Mouse (Mus musculus): ENCODE data around the gene Sirt2. TPM values are rescaled to one million over a fixed set of nuclear protein-coding genes. Genes with fewer than 3 reads are reported as not detected.

Sirt2 gene
- polyA plus RNA-seq, 1 experiment from 2014 or later = 110 TPM

- H3K4me2 ChIP-seq (ENCODE audit: low read length) = no peak overlapping the region
- ATAC-seq (no peak), DNase-seq (ENCODE audit: low spot score) (no peak)
- 92% methylated on average over 9 of the region's 9 CpGs for WGBS
- H3K4me3 ChIP-seq (ENCODE audit: low read depth, low read length) = no peak overlapping the region
- peaks cover 30% of the 10 kb centered on the region for H3K36me3 ChIP-seq (ENCODE audit: control insufficient read depth, insufficient read depth, low read length)
- H3K27me3 ChIP-seq (replicated peaks; ENCODE audit: control insufficient read depth, insufficient read depth, low read length) = no peaks in the 10 kb centered on the region
- H3K9me3 ChIP-seq (replicated peaks; ENCODE audit: control insufficient read depth, low read length) = no peaks in the 10 kb centered on the region
- H3K4me1 ChIP-seq (ENCODE audit: control insufficient read depth, insufficient read depth, low read length) = no peaks in the 10 kb centered on the region
- no peak overlapping the region for H3K9ac ChIP-seq (ENCODE audit: low read length)
- H3K27ac ChIP-seq (ENCODE audit: low read depth, low read length) = no peak overlapping the region
Measured at GRCm38 (mm10) chr7:28787884-28788283, 21.3 kb downstream of the Sirt2 start.

GRCm38 (mm10) chr7:28788307-28789195 is 22.0 kb downstream of the Sirt2 start, which contains the start of gene Rinl:
Gene Rinl (plus strand): TSS chr7:28788969.
- no peaks in the 10 kb centered on the region for H3K4me1 ChIP-seq (ENCODE audit: control insufficient read depth, insufficient read depth, low read length)
- ATAC-seq = no peak
- no peak within 1 kb of the TSS for H3K4me3 ChIP-seq (ENCODE audit: low read depth, low read length)
- no peak within 1 kb of the TSS for H3K27ac ChIP-seq (ENCODE audit: low read depth, low read length)
- peaks cover 25% of the 10 kb centered on the region for H3K36me3 ChIP-seq (ENCODE audit: control insufficient read depth, insufficient read depth, low read length)
- WGBS = 75% methylated on average over 5 of the region's 5 CpGs
- no peaks in the 10 kb centered on the region for H3K9me3 ChIP-seq (replicated peaks; ENCODE audit: control insufficient read depth, low read length)
- H3K9ac ChIP-seq (ENCODE audit: low read length) = no peak within 1 kb of the TSS
- H3K27me3 ChIP-seq (replicated peaks; ENCODE audit: control insufficient read depth, insufficient read depth, low read length) = no peaks in the 10 kb centered on the region
- no peak within 1 kb of the TSS for H3K4me2 ChIP-seq (ENCODE audit: low read length)
- DNase-seq (ENCODE audit: low spot score) = no peak

GRCm38 (mm10) chr7:28789235-28789634 is 22.7 kb downstream of the Sirt2 start:
- H3K9me3 ChIP-seq (replicated peaks; ENCODE audit: control insufficient read depth, low read length) = no peaks in the 10 kb centered on the region
- H3K4me3 ChIP-seq (ENCODE audit: low read depth, low read length) = no peak overlapping the region
- WGBS = 94% methylated on average over 3 of the region's 3 CpGs
- DNase-seq (ENCODE audit: low spot score) (no peak), ATAC-seq (no peak)
- no peaks in the 10 kb centered on the region for H3K4me1 ChIP-seq (ENCODE audit: control insufficient read depth, insufficient read depth, low read length)
- H3K36me3 ChIP-seq (ENCODE audit: control insufficient read depth, insufficient read depth, low read length) = peaks cover 25% of the 10 kb centered on the region
- no peak overlapping the region for H3K9ac ChIP-seq (ENCODE audit: low read length)
- no peaks in the 10 kb centered on the region for H3K27me3 ChIP-seq (replicated peaks; ENCODE audit: control insufficient read depth, insufficient read depth, low read length)
- H3K4me2 ChIP-seq (ENCODE audit: low read length) = no peak overlapping the region
- H3K27ac ChIP-seq (ENCODE audit: low read depth, low read length) = no peak overlapping the region

- ATAC-seq = no peak
- 51% methylated on average over 8 of the region's 8 CpGs for WGBS
- Histone ChIP-seq H3K4me2 (ENCODE audit: low read length) (no peak overlapping the region), H3K27ac (ENCODE audit: low read depth, low read length) (no peak overlapping the region), H3K9me3 (replicated peaks; ENCODE audit: control insufficient read depth, low read length) (no peaks in the 10 kb centered on the region), H3K27me3 (replicated peaks; ENCODE audit: control insufficient read depth, insufficient read depth, low read length) (no peaks in the 10 kb centered on the region), H3K9ac (ENCODE audit: low read length) (no peak overlapping the region), H3K36me3 (ENCODE audit: control insufficient read depth, insufficient read depth, low read length) (peaks cover 22% of the 10 kb centered on the region), H3K4me1 (ENCODE audit: control insufficient read depth, insufficient read depth, low read length) (no peaks in the 10 kb centered on the region), H3K4me3 (ENCODE audit: low read depth, low read length) (no peak overlapping the region)
- no peak for DNase-seq (ENCODE audit: low spot score)
Measured at GRCm38 (mm10) chr7:28790066-28790806, 23.7 kb downstream of the Sirt2 start.

GRCm38 (mm10) chr7:28791706-28792105 is 25.2 kb downstream of the Sirt2 start:
- Histone ChIP-seq H3K9ac (ENCODE audit: low read length) (no peak overlapping the region), H3K4me2 (ENCODE audit: low read length) (no peak overlapping the region), H3K27ac (ENCODE audit: low read depth, low read length) (no peak overlapping the region), H3K27me3 (replicated peaks; ENCODE audit: control insufficient read depth, insufficient read depth, low read length) (no peaks in the 10 kb centered on the region), H3K36me3 (ENCODE audit: control insufficient read depth, insufficient read depth, low read length) (peaks cover 8% of the 10 kb centered on the region; the same call in 1 of the 2 replicates), H3K9me3 (replicated peaks; ENCODE audit: control insufficient read depth, low read length) (no peaks in the 10 kb centered on the region), H3K4me1 (ENCODE audit: control insufficient read depth, insufficient read depth, low read length) (0 out of 2 replicates have a peak, but pooled peaks cover 1% of the 10 kb centered on the region), H3K4me3 (ENCODE audit: low read depth, low read length) (no peak overlapping the region)
- DNase-seq (ENCODE audit: low spot score) (no peak), ATAC-seq (no peak)

GRCm38 (mm10) chr7:28792391-28793185 is 26.1 kb downstream of the Sirt2 start:
- WGBS = 88% methylated on average over 12 of the region's 14 CpGs
- H3K4me1 ChIP-seq (ENCODE audit: control insufficient read depth, insufficient read depth, low read length) = 0 out of 2 replicates have a peak, but pooled peaks cover 4% of the 10 kb centered on the region
- no peak overlapping the region for H3K4me2 ChIP-seq (ENCODE audit: low read length)
- no peaks in the 10 kb centered on the region for H3K27me3 ChIP-seq (replicated peaks; ENCODE audit: control insufficient read depth, insufficient read depth, low read length)
- no peak for ATAC-seq
- no peak overlapping the region for H3K27ac ChIP-seq (ENCODE audit: low read depth, low read length)
- H3K4me3 ChIP-seq (ENCODE audit: low read depth, low read length) = no peak overlapping the region
- peaks cover 6% of the 10 kb centered on the region; the same call in 1 of the 2 replicates for H3K36me3 ChIP-seq (ENCODE audit: control insufficient read depth, insufficient read depth, low read length)
- DNase-seq (ENCODE audit: low spot score) = no peak
- H3K9ac ChIP-seq (ENCODE audit: low read length) = no peak overlapping the region
- no peaks in the 10 kb centered on the region for H3K9me3 ChIP-seq (replicated peaks; ENCODE audit: control insufficient read depth, low read length)

GRCm38 (mm10) chr7:28793834-28794233 is 27.3 kb downstream of the Sirt2 start:
- Histone ChIP-seq H3K27ac (ENCODE audit: low read depth, low read length) (no peak overlapping the region), H3K4me3 (ENCODE audit: low read depth, low read length) (no peak overlapping the region), H3K9ac (ENCODE audit: low read length) (no peak overlapping the region), H3K27me3 (replicated peaks; ENCODE audit: control insufficient read depth, insufficient read depth, low read length) (no peaks in the 10 kb centered on the region), H3K4me2 (ENCODE audit: low read length) (no peak overlapping the region), H3K4me1 (ENCODE audit: control insufficient read depth, insufficient read depth, low read length) (0 out of 2 replicates have a peak, but pooled peaks cover 4% of the 10 kb centered on the region), H3K36me3 (ENCODE audit: control insufficient read depth, insufficient read depth, low read length) (no peaks in the 10 kb centered on the region), H3K9me3 (replicated peaks; ENCODE audit: control insufficient read depth, low read length) (no peaks in the 10 kb centered on the region)
- no peak for DNase-seq (ENCODE audit: low spot score)
- no peak for ATAC-seq
- WGBS = 33% methylated on average over 2 of the region's 2 CpGs

- Histone ChIP-seq H3K4me3 (ENCODE audit: low read depth, low read length) (no peak overlapping the region), H3K4me1 (ENCODE audit: control insufficient read depth, insufficient read depth, low read length) (0 out of 2 replicates have a peak, but pooled peaks cover 4% of the 10 kb centered on the region), H3K9me3 (replicated peaks; ENCODE audit: control insufficient read depth, low read length) (no peaks in the 10 kb centered on the region), H3K4me2 (ENCODE audit: low read length) (no peak overlapping the region), H3K9ac (ENCODE audit: low read length) (no peak overlapping the region), H3K27me3 (replicated peaks; ENCODE audit: control insufficient read depth, insufficient read depth, low read length) (no peaks in the 10 kb centered on the region), H3K27ac (ENCODE audit: low read depth, low read length) (no peak overlapping the region), H3K36me3 (ENCODE audit: control insufficient read depth, insufficient read depth, low read length) (no peaks in the 10 kb centered on the region)
- ATAC-seq (no peak), DNase-seq (ENCODE audit: low spot score) (no peak)
- WGBS = 78% methylated on average over 3 of the region's 3 CpGs
Measured at GRCm38 (mm10) chr7:28794496-28794895, 28.0 kb downstream of the Sirt2 start.
